Mouse (Mus musculus) erythroblast, embryonic 14.5 days (primary cell): Measurements from ENCODE around the gene Ccdc146. TPM values are rescaled to one million over a fixed set of nuclear protein-coding genes. Genes with fewer than 3 reads are reported as not detected.
"Not testable (repeated sequence)": the region's sequence is repeated elsewhere in the genome, so short reads cannot be mapped to it uniquely, and the experiment has no call there.

Experiments used
- H3K27me3 ChIP-seq: 2 replicates; pipeline ENCODE4 v1.6.1; 2012; ENCODE audit warnings: inconsistent platforms; ENCODE audit not compliant: control insufficient read depth
- H3K36me3 ChIP-seq: 2 replicates; pipeline ENCODE4 v1.6.1; 2012; ENCODE audit warnings: mild to moderate bottlenecking, inconsistent platforms; ENCODE audit not compliant: control insufficient read depth
- H3K4me1 ChIP-seq: 2 replicates; pipeline ENCODE4 v1.6.1; 2012; ENCODE audit warnings: inconsistent platforms; ENCODE audit not compliant: control insufficient read depth
- H3K4me3 ChIP-seq: replicated peaks from 2 replicates; pipeline ENCODE3; 2012; ENCODE audit warnings: moderate library complexity, mild to moderate bottlenecking, inconsistent platforms
- H3K9me3 ChIP-seq: 2 replicates; pipeline ENCODE4 v1.6.1; 2012; ENCODE audit warnings: low read length, inconsistent platforms, mixed read lengths; ENCODE audit not compliant: control insufficient read depth
- GATA1 ChIP-seq: IDR thresholded peaks from 2 replicates; pipeline ENCODE4 v1.6.1; 2012; ENCODE audit warnings: low read length, inconsistent platforms, mixed read lengths
- TAL1 ChIP-seq: IDR thresholded peaks from 3 replicates; pipeline ENCODE4 v1.6.1; 2012; ENCODE audit warnings: low read length, inconsistent platforms, mixed read lengths
- polyA plus RNA-seq: library from polyadenylated mRNA; stranded (reverse); fragments of >175 nt; gene quantifications from 2 replicates; pipeline ENCODE4 v1.2.3, GENCODE M21; 2012

Gene Ccdc146
- polyA plus RNA-seq, 1 experiment: not detected

- Histone ChIP-seq H3K4me3 (no peak overlapping the region), H3K9me3 (peaks cover 2% of the 10 kb centered on the region; the same call in 1 of the 2 replicates), H3K36me3 (no peaks in the 10 kb centered on the region), H3K4me1 (no peaks in the 10 kb centered on the region), H3K27me3 (no peaks in the 10 kb centered on the region)
- TF ChIP-seq GATA1: no peak
- TF ChIP-seq TAL1: no peak
Observed at GRCm38 (mm10) chr5:21358648-21359047, 65.8 kb downstream of the Ccdc146 start.

GRCm38 (mm10) chr5:21351678-21352077 is 72.8 kb downstream of the Ccdc146 start:
- no peaks in the 10 kb centered on the region for H3K9me3 ChIP-seq
- no peaks in the 10 kb centered on the region for H3K27me3 ChIP-seq
- TF ChIP-seq GATA1: no peak
- no peak for TF ChIP-seq TAL1
- no peak overlapping the region for H3K4me3 ChIP-seq
- no peaks in the 10 kb centered on the region for H3K36me3 ChIP-seq
- H3K4me1 ChIP-seq: no peaks in the 10 kb centered on the region

GRCm38 (mm10) chr5:21348366-21348765 is 76.1 kb downstream of the Ccdc146 start:
- Histone ChIP-seq H3K36me3 (no peaks in the 10 kb centered on the region), H3K4me1 (no peaks in the 10 kb centered on the region), H3K27me3 (no peaks in the 10 kb centered on the region), H3K9me3 (no peaks in the 10 kb centered on the region), H3K4me3 (no peak overlapping the region)
- TF ChIP-seq TAL1 (no peak), GATA1 (no peak)

GRCm38 (mm10) chr5:21342265-21342664 is 82.2 kb downstream of the Ccdc146 start:
- not testable (repeated sequence) for H3K9me3 ChIP-seq, H3K36me3 ChIP-seq, H3K4me1 ChIP-seq, H3K27me3 ChIP-seq, H3K4me3 ChIP-seq

GRCm38 (mm10) chr5:21332119-21332518 is 92.4 kb downstream of the Ccdc146 start:
- H3K36me3 ChIP-seq: no peaks in the 10 kb centered on the region
- TF ChIP-seq TAL1 (no peak), GATA1 (no peak)
- H3K9me3 ChIP-seq: no peaks in the 10 kb centered on the region
- H3K27me3 ChIP-seq: no peaks in the 10 kb centered on the region
- no peaks in the 10 kb centered on the region for H3K4me1 ChIP-seq
- H3K4me3 ChIP-seq: no peak overlapping the region

- Histone ChIP-seq H3K4me1 (no peaks in the 10 kb centered on the region), H3K36me3 (no peaks in the 10 kb centered on the region), H3K27me3 (no peaks in the 10 kb centered on the region), H3K4me3 (no peak overlapping the region), H3K9me3 (no peaks in the 10 kb centered on the region)
- no peak for TF ChIP-seq GATA1
- TF ChIP-seq TAL1: no peak
Observed at GRCm38 (mm10) chr5:21331656-21332055, 92.8 kb downstream of the Ccdc146 start.

- no peaks in the 10 kb centered on the region for H3K36me3 ChIP-seq
- no peaks in the 10 kb centered on the region for H3K4me1 ChIP-seq
- TF ChIP-seq TAL1 (no peak), GATA1 (no peak)
- no peaks in the 10 kb centered on the region for H3K27me3 ChIP-seq
- H3K9me3 ChIP-seq: no peaks in the 10 kb centered on the region
- no peak overlapping the region for H3K4me3 ChIP-seq
Observed at GRCm38 (mm10) chr5:21329672-21330665, 94.5 kb downstream of the Ccdc146 start.

GRCm38 (mm10) chr5:21328560-21328959 is 95.9 kb downstream of the Ccdc146 start:
- Histone ChIP-seq H3K4me1 (no peaks in the 10 kb centered on the region), H3K9me3 (no peaks in the 10 kb centered on the region), H3K36me3 (no peaks in the 10 kb centered on the region), H3K4me3 (no peak overlapping the region), H3K27me3 (no peaks in the 10 kb centered on the region)
- TF ChIP-seq GATA1 (no peak), TAL1 (no peak)

GRCm38 (mm10) chr5:21326494-21326893 is 98.0 kb downstream of the Ccdc146 start:
- H3K9me3 ChIP-seq: no peaks in the 10 kb centered on the region
- H3K4me3 ChIP-seq: no peak overlapping the region
- no peaks in the 10 kb centered on the region for H3K4me1 ChIP-seq
- no peak for TF ChIP-seq TAL1
- no peak for TF ChIP-seq GATA1
- H3K27me3 ChIP-seq: no peaks in the 10 kb centered on the region
- no peaks in the 10 kb centered on the region for H3K36me3 ChIP-seq
